Mouse (Mus musculus) frontal cortex, postnatal 14 days (tissue): ENCODE results near the gene Magoh.
A peak's percentile ranks its signal among the peaks of the same experiment; 100 is the strongest.

ENCODE experiments used
- DNase-seq, 2 experiments: peaks; one replicate each; pipeline ENCODE4 v3.0.0; 2022; ENCODE audit warnings: low spot score in 2 of 2

The Magoh gene

GRCm38 (mm10) chr4:107889731-107890432 is 10.3 kb downstream of the Magoh start, which contains the start of gene 0610037L13Rik:
TSS of gene 0610037L13Rik (plus strand) at chr4:107889813.
- peak; percentile 90 to 92 for DNase-seq

- DNase-seq: no peak
Measured at GRCm38 (mm10) chr4:107892663-107893062, 13.1 kb downstream of the Magoh start.

DNA sequence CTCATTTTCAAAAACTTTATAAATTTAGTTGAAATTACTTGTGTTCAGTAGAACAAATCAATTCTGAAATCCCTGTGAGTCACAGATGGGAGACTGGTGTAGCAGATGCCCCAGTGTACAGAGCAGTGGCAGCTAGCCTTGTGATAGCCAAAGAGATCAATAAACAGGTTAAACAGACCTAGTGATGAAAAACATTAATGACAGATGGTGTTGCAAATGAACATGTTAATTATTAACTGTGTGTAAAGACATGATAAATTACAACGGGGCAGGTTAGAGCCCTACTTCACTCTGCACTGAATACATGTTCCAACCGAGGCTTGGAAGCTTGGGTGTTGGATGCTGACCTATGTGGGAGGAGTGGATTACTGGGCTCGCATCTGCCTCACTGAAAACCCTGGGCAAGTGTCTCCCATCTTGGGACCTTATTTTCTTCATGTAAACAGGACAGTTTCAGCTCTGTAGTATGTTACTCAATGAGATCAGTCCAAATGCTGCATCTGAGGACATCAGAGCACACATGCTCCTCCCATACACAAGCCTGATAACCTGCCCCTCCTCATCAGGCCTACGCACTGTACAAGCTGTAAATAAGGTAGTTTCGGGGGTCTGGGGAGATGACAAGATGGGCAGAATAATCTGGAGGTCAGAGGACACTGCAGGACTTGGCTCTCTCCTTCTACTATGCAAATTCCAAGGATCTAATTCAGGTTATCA is 19.8 kb downstream of the Magoh start:
- DNase-seq: no peak

GRCm38 (mm10) chr4:107900206-107900605 is 20.7 kb downstream of the Magoh start:
- no peak for DNase-seq

- no peak for DNase-seq
Measured at GRCm38 (mm10) chr4:107904252-107904651, 24.7 kb downstream of the Magoh start.

DNA sequence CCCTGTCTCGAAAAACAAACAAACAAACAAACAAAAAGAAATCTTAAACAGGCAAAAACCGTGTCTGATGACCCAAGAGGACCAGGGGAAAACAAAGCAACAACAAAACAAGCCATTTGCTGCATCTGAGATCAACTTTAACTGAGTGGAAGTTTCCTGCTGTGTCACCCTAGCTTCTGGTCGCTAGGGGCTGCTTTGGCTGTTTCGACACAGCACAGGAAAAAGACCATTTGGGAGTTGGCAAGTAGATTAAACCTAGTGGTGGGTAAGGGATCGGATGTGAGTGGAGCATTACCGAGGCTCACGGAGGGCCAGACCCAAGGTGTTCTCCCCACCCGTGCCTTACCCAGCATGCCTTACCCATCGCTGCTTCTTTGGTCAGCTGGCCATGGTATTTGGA is 27.0 kb downstream of the Magoh start:
- DNase-seq: no peak

DNA sequence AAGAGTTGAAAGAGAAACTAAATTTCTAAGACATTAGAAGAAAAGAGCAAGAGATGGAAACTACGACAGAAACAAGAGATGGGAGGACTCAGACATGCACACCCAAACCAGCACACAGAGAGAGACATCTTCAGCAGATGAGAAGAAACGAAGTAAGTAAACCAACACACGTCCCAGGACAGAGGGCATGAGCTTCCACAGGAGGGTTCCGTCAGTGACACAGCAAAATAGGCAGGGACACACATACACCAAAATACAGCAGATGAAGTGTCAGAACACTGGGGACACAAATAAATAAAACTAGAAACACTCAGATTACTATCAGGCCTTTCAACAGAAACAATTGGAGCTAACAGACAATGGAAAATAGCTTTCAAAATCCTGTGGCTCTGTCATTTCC is 30.5 kb downstream of the Magoh start:
- no peak for DNase-seq

GRCm38 (mm10) chr4:107920336-107920735 is 40.8 kb downstream of the Magoh start:
- no peak for DNase-seq

DNA sequence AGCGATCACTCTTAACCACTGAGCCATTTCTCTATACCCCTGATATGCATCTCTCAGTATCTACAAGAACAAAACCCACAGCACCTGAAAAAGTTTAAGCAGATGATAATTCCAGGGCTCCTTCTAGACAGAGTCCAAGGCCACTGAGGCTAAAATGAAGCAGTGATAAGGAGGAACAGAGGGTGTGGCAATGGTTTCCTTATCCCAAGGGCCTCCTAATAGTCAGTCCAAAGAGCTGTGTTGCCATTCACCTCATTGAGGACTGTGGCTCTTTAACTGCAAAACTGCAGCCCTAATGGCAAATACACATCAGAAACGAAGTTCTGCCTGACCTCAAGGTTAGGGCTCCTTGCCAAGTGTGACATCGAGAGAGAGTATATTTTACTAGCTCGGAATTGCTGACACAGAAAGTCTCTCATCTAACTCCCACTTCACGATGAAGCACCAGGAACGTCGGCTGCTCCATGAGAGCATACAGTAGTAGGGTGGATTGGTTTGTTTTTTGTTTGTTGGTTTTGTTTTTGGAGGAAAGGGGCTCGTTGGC is 41.7 kb downstream of the Magoh start:
- DNase-seq: no peak

- no peak for DNase-seq
Measured at GRCm38 (mm10) chr4:107921952-107922351, 42.4 kb downstream of the Magoh start.

DNA sequence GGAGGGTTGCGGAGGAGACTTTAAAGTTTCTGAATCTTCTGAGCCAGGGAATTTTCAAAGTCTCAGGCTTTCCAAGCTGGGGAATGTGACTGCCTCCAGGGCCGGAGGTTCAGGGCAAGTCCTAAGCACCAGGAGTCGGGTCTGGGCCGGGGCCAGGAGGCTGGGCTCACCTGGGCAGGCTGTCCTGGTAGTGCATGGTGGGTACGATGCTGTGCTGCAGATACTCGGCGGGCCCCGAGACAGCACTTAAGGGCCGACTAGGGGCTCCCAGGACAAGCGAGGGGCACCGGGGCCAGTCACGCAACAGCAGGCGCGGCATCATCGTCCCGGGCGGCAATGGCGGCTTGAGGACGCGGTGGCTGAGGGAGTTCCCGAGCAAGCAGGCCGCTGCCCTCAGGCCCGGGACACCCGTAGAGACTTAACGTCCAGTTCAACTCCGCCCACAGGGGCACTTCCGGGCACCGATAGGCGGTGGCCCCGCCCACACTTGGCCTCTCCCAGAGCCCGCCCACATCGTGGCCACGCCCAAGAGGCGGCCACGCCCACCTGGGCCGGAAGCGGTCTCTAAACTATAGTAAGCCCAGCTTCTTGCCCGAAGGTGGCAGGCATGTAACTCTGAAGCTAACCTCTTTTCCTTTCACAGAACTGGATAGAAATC is 43.7 kb downstream of the Magoh start, which contains the start of gene Cpt2:
Gene Cpt2 (minus strand): TSS at position 466 of the 658 bp plus-strand sequence.
- DNase-seq: peak; percentile 68 to 78

- no peak for DNase-seq
Measured at GRCm38 (mm10) chr4:107923803-107924194, 44.2 kb downstream of the Magoh start.

GRCm38 (mm10) chr4:107928269-107928668 is 48.7 kb downstream of the Magoh start:
- DNase-seq: no peak

GRCm38 (mm10) chr4:107928726-107929125 is 49.2 kb downstream of the Magoh start:
- no peak for DNase-seq

DNA sequence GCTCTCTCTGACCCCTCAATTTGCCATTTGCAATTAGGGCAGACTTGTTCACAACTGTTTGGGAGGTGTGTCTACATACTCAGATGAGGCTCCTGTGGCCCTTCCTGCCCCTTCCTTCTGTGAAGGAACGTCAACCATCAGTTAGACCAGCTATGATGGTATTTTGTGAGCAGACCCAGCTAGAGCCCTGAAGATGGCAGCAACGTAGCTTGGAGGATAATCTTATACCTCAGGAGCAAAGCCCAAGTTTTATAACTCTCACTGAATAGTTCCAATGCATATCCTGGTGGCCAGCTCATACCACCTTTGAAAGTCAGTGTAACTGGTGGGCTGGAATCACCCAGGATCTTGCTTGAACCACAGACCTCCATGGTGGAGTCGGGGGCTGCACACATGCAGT is 51.9 kb downstream of the Magoh start:
- no peak for DNase-seq

- DNase-seq: no peak
Measured at GRCm38 (mm10) chr4:107933239-107933638, 53.7 kb downstream of the Magoh start.

GRCm38 (mm10) chr4:107935254-107935653 is 55.7 kb downstream of the Magoh start:
- DNase-seq: no peak
